Mouse (Mus musculus): ENCODE results near the gene Wbp2nl.

GRCm38 (mm10) chr15:82361459-82362018 lies 62.8 kb downstream of the Wbp2nl start:
- TF ChIP-seq CTCF (IDR thresholded peaks at IDR 0.05; ENCODE audit: insufficient read depth, low read depth, low read length) (no peak), POLR2A (IDR thresholded peaks at IDR 0.05; ENCODE audit: insufficient read depth, low read depth, low read length) (no peak)

Data from olfactory bulb, adult 2 months (tissue).